Mouse (Mus musculus): ENCODE results near the gene Pdzk1. TPM values are rescaled to one million over a fixed set of nuclear protein-coding genes. Genes with fewer than 3 reads are reported as not detected.

Pdzk1 gene
- polyA plus RNA-seq, 1 experiment from 2014 or later: 1.4 TPM

GRCm38 (mm10) chr3:96881557-96881956 lies 52.5 kb downstream of the Pdzk1 start:
- DNase-seq (ENCODE audit: low spot score): no peak

- no peak for DNase-seq (ENCODE audit: low spot score)
These were observed 53.2 kb downstream of the Pdzk1 start for GRCm38 (mm10) chr3:96882061-96882849.

- no peak for DNase-seq (ENCODE audit: low spot score)
These were observed 54.6 kb downstream of the Pdzk1 start for GRCm38 (mm10) chr3:96883690-96884089.

GRCm38 (mm10) chr3:96902336-96902999 lies 73.4 kb downstream of the Pdzk1 start:
- no peak for DNase-seq (ENCODE audit: low spot score)

- DNase-seq (ENCODE audit: low spot score): no peak
These were observed 75.3 kb downstream of the Pdzk1 start, which contains the start of gene Gja5 for GRCm38 (mm10) chr3:96904393-96904792. Gja5 (plus strand) TSS chr3:96904693.

GRCm38 (mm10) chr3:96904851-96905541 lies 75.9 kb downstream of the Pdzk1 start, which contains the start of gene Gpr89:
Gpr89 (minus strand) TSS chr3:96905346.
- DNase-seq (ENCODE audit: low spot score): peak; percentile 93

- DNase-seq (ENCODE audit: low spot score): no peak
These were observed 76.5 kb downstream of the Pdzk1 start for GRCm38 (mm10) chr3:96905592-96905991.

Other genes with a start within 250 kb of the Pdzk1 start
- gene Polr3gl, start 235.1 kb upstream of the Pdzk1 start, polyA plus RNA-seq (2015; fragmentation: Nextera tagmentation; extraction: Ambion mirVana): 25.8 and 28.8 TPM in 2 replicates
- gene Ankrd34a, start 232.6 kb upstream of the Pdzk1 start, polyA plus RNA-seq (2015; fragmentation: Nextera tagmentation; extraction: Ambion mirVana): 0.07 and 0.09 TPM in 2 replicates
- 1.7 TPM in 2 replicates for gene Lix1l, start 228.1 kb upstream of the Pdzk1 start, polyA plus RNA-seq (2015; fragmentation: Nextera tagmentation; extraction: Ambion mirVana)
- 146 and 155 TPM in 2 replicates for gene Rbm8a, start 199.4 kb upstream of the Pdzk1 start, polyA plus RNA-seq (2015; fragmentation: Nextera tagmentation; extraction: Ambion mirVana)
- 50.0 and 52.6 TPM in 2 replicates for gene Pex11b, start 193.9 kb upstream of the Pdzk1 start, polyA plus RNA-seq (2015; fragmentation: Nextera tagmentation; extraction: Ambion mirVana)
- not detected in 2 replicates for gene Gm42957, start 193.8 kb upstream of the Pdzk1 start, polyA plus RNA-seq (2015; fragmentation: Nextera tagmentation; extraction: Ambion mirVana)
- 0.31 and 0.35 TPM in 2 replicates for gene Itga10, start 183.7 kb upstream of the Pdzk1 start, polyA plus RNA-seq (2015; fragmentation: Nextera tagmentation; extraction: Ambion mirVana)
- gene Ankrd35, start 159.2 kb upstream of the Pdzk1 start, polyA plus RNA-seq (2015; fragmentation: Nextera tagmentation; extraction: Ambion mirVana): 1.5 and 1.9 TPM in 2 replicates
- 11.9 and 12.3 TPM in 2 replicates for gene Pias3, start 132.9 kb upstream of the Pdzk1 start, polyA plus RNA-seq (2015; fragmentation: Nextera tagmentation; extraction: Ambion mirVana)
- 19.5 and 20.7 TPM in 2 replicates for gene Nudt17, start 120.7 kb upstream of the Pdzk1 start, polyA plus RNA-seq (2015; fragmentation: Nextera tagmentation; extraction: Ambion mirVana)
- 31.8 and 34.5 TPM in 2 replicates for gene Polr3c, start 101.7 kb upstream of the Pdzk1 start, polyA plus RNA-seq (2015; fragmentation: Nextera tagmentation; extraction: Ambion mirVana)
- gene Rnf115, start 101.6 kb upstream of the Pdzk1 start, polyA plus RNA-seq (2015; fragmentation: Nextera tagmentation; extraction: Ambion mirVana): 65.9 and 73.2 TPM in 2 replicates
- 26.3 and 29.8 TPM in 2 replicates for gene Cd160, start 67 bp downstream of the Pdzk1 start, polyA plus RNA-seq (2015; fragmentation: Nextera tagmentation; extraction: Ambion mirVana)
- gene Gja5, start 75.4 kb downstream of the Pdzk1 start, polyA plus RNA-seq (2015; fragmentation: Nextera tagmentation; extraction: Ambion mirVana): 1.5 and 1.8 TPM in 2 replicates
- 34.4 and 39.4 TPM in 2 replicates for gene Gpr89, start 76.1 kb downstream of the Pdzk1 start, polyA plus RNA-seq (2015; fragmentation: Nextera tagmentation; extraction: Ambion mirVana)
- 0.03 and 0.04 TPM in 2 replicates for gene Gja8, start 96.7 kb downstream of the Pdzk1 start, polyA plus RNA-seq (2015; fragmentation: Nextera tagmentation; extraction: Ambion mirVana)

Measured in thymus, postnatal 0 days (tissue).